Mouse (Mus musculus) intestine, embryonic 15.5 days (tissue): ENCODE data around the gene Ccz1. TPM values are rescaled to one million over a fixed set of nuclear protein-coding genes. Genes with fewer than 3 reads are reported as not detected.
"Not testable (repeated sequence)": the region's sequence is repeated elsewhere in the genome, so short reads cannot be mapped to it uniquely, and the experiment has no call there.

Experiments
- ATAC-seq: fragments of 200-750 bp; cut with Nextera tagmentation; 2 replicates; pipeline ENCODE4 v1.8.0; 2017; ENCODE audit warnings: moderate TSS enrichment, moderate library complexity
- H3K27ac ChIP-seq: fragments of 300-500 bp; sonication (generic); 2 replicates; pipeline ENCODE4 v1.5.1; 2015; ENCODE audit warnings: mild to moderate bottlenecking, inconsistent platforms
- H3K27me3 ChIP-seq: fragments of 300-500 bp; sonication (generic); replicated peaks from 2 replicates; pipeline ENCODE4 v1.6.1; 2015; ENCODE audit warnings: inconsistent platforms
- H3K36me3 ChIP-seq: fragments of 300-500 bp; sonication (generic); 2 replicates; pipeline ENCODE4 v1.6.1; 2015; ENCODE audit warnings: inconsistent platforms
- H3K4me1 ChIP-seq: fragments of 300-500 bp; sonication (generic); replicated peaks from 2 replicates; pipeline ENCODE4 v1.6.1; 2015; ENCODE audit warnings: inconsistent platforms
- H3K4me2 ChIP-seq: fragments of 300-500 bp; sonication (generic); replicated peaks from 2 replicates; pipeline ENCODE4 v1.6.1; 2015; ENCODE audit warnings: mild to moderate bottlenecking, inconsistent platforms
- H3K4me3 ChIP-seq: fragments of 300-500 bp; sonication (generic); replicated peaks from 2 replicates; pipeline ENCODE4 v1.5.1; 2015; ENCODE audit warnings: inconsistent platforms
- H3K9ac ChIP-seq: fragments of 300-500 bp; sonication (generic); 2 replicates; pipeline ENCODE4 v1.6.1; 2015; ENCODE audit warnings: inconsistent platforms
- H3K9me3 ChIP-seq: fragments of 300-500 bp; sonication (generic); 2 replicates; pipeline ENCODE4 v1.6.1; 2016; ENCODE audit warnings: inconsistent platforms
- WGBS: fragments of 180-500 bp; shearing (Covaris S2); methylation state at CpG from one replicate; pipeline ENCODE4 v1.1.7; 2015; 5-methylcytosine and 5-hydroxymethylcytosine counted together
- polyA plus RNA-seq: library from polyadenylated mRNA; unstranded; fragments of >200 nt; fragmentation: Nextera tagmentation; extraction: Ambion mirVana; gene quantifications from 2 replicates; pipeline ENCODE4 v1.2.1, GENCODE M21; 2015

The Ccz1 gene
- polyA plus RNA-seq, 1 experiment from 2014 or later, result 75.7 TPM

DNA sequence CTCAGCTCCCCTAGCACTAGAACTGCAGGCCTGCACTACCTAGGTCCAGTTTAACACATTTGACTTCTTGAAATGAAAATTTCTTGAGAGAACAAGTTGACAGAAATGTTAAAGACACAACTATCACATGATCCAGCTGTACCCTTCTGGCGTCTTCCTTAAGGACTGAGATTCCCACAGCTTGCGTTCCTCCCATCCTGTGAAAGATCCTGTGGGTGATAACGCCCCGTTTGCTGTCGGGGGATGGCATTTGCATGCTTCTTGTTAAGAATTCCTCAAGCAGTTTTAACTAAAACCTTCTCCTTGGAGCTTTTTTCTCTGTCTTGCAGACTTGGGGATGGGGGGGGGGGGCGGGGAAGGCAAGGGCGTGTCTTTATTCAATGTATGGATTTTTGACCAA lies 19.9 kb upstream of the Ccz1 start:
- no peak for ATAC-seq
- no peak overlapping the region for H3K4me2 ChIP-seq
- no peaks in the 10 kb centered on the region for H3K9me3 ChIP-seq
- no peaks in the 10 kb centered on the region for H3K27me3 ChIP-seq
- no peak overlapping the region for H3K4me3 ChIP-seq
- no peaks in the 10 kb centered on the region for H3K4me1 ChIP-seq
- no peak overlapping the region for H3K27ac ChIP-seq
- WGBS, result 70% methylated on average over 7 of the region's 7 CpGs
- H3K36me3 ChIP-seq, result no peaks in the 10 kb centered on the region
- H3K9ac ChIP-seq, result no peak overlapping the region

DNA sequence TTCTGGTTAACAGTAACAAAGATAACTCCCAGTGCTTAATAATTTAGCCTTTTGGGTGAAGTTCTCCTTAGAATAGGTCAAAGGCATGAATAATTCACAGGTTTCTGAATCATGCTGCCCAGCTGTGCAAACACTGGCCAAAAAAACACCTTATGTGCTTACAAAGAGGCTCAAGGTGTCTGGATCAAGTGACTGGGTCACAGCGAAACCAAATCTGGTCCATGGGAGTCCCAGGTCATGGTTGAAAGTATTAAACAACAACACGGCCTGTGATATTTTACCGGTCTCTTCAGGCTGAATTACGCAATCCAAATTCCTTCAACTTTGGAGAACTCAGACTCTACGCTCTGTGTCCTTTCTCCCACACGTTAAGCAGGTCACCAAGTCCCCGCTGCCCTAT lies 17.8 kb upstream of the Ccz1 start:
- Histone ChIP-seq H3K9ac (no peak overlapping the region), H3K9me3 (no peaks in the 10 kb centered on the region), H3K4me2 (no peak overlapping the region), H3K27me3 (no peaks in the 10 kb centered on the region), H3K4me3 (no peak overlapping the region), H3K27ac (no peak overlapping the region), H3K4me1 (no peaks in the 10 kb centered on the region), H3K36me3 (no peaks in the 10 kb centered on the region)
- WGBS, result 86% methylated on average over 7 of the region's 7 CpGs
- ATAC-seq, result no peak

DNA sequence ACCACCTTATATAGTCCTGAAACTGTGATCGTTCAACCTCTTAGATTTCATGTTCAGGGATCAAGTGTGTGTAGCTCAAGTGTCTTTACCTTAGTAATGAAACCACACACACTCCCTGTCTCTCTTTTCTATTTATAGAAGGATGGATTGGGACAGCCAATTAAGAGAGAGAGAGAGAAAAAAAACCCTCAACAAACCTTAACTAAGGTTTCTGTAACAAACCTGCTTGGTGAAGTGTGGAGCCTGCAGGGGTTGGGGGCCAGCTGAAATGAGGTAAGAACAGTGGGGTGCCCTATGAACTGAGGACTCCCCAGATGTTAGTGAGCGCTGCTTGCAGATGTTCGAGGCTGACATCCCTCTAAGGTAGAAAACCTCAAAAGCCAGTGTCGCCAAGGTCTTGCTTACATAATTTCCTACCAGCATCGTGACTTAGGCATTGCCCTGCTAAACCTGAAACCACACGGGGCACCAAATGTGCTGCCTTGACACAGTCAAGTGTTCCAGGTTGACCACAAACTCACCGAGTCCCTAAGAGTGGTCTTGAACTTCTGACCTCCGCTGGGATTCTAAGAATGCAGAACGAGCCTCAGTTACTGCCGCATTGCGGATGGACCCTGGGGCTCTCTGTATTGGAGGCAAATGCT lies 12.1 kb upstream of the Ccz1 start, which contains the start of gene Ocm:
TSS of gene Ocm (minus strand) at position 51 of the 644 bp plus-strand sequence.
- Histone ChIP-seq H3K4me2 (no peak within 1 kb of the TSS), H3K4me1 (no peaks in the 10 kb centered on the region), H3K27ac (no peak within 1 kb of the TSS), H3K9me3 (no peaks in the 10 kb centered on the region), H3K36me3 (no peaks in the 10 kb centered on the region), H3K27me3 (no peaks in the 10 kb centered on the region), H3K4me3 (no peak within 1 kb of the TSS), H3K9ac (no peak within 1 kb of the TSS)
- 69% methylated on average over 11 of the region's 11 CpGs for WGBS
- ATAC-seq, result no peak

DNA sequence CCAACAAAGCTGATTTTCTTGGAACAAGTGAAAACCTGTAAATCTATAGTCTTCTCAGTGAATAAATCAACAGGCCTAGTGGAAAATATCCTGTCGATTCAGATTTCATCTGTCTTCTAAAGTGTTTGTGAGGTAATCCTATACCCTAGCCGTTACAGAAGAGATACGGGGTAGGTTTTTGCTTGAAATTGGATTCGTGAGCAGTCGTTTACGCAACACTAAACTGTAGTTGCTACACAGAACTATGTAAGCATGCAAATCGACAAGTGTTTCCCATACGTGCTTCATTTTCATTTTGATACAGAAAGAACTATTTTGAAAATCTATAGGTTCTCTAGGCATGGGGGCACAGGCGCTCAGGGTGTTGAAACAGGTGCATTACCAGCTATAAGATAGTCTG lies 1.2 kb upstream of the Ccz1 start:
- no peak for ATAC-seq
- Histone ChIP-seq H3K9ac (no peak overlapping the region), H3K9me3 (no peaks in the 10 kb centered on the region), H3K4me1 (no peaks in the 10 kb centered on the region), H3K4me2 (no peak overlapping the region), H3K27me3 (no peaks in the 10 kb centered on the region), H3K36me3 (peaks cover 2% of the 10 kb centered on the region; the same call in 1 of the 2 replicates), H3K27ac (no peak overlapping the region), H3K4me3 (no peak overlapping the region)
- WGBS, result 88% methylated on average over 9 of the region's 9 CpGs

DNA sequence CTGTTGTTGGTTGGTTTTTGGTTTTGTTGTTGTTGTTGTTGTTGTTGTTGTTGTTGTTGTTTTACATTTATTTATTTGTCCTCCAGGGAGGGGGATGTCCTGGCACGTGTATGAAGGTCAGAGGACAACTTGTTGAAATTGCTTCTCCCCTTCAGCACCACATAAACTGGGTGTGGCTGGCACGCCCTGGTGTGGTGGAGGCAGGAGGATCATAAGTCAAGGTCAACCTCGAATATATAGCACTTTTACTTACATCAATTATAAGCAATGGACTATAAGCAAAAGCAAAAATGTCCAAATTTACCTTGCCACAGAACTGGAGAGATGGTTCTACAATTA lies 604 bp upstream of the Ccz1 start:
- Histone ChIP-seq H3K4me1 (no peaks in the 10 kb centered on the region), H3K36me3 (peaks cover 4% of the 10 kb centered on the region; the same call in 1 of the 2 replicates), H3K27ac (no peak overlapping the region), H3K9me3 (no peaks in the 10 kb centered on the region), H3K4me3 (no peak overlapping the region), H3K27me3 (no peaks in the 10 kb centered on the region), H3K9ac (no peak overlapping the region), H3K4me2 (peak overlapping the region; percentile 47)
- WGBS, result 59% methylated on average over 3 of the region's 3 CpGs
- peak; percentile 68 for ATAC-seq

DNA sequence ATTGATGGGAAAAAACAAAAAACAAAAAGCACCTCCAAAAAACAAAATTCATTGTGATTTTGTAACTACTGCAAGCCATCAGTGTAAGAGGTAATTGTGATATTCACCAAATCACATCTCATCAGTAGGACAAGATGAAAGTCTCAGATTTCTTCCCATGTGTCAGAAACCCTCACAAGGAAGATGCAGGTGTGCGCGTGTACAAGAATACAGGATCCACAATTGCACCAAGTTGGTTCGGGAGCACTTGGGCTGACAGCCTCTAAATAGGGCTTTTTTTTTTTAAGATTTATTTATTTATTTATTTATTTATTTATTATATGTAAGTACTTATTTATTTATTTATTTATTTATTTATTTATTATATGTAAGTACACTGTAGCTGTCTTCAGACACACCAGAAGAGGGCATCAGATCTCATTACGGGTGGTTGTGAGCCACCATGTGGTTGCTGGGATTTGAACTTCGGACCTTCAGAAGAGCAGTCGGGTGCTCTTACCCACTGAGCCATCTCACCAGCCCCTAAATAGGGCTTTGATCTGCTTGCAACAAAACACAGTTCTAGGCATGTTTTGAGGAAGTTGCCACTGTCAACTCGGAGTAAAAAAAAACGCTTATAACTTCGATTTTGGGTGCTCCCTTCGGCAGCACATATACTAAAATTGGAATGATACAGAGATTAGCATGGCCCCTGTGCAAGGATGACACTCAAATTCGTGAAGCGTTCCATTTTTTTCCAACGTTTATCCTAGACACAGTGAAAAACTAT lies 1.1 kb downstream of the Ccz1 start:
- Histone ChIP-seq H3K4me2 (peak overlapping the region; percentile 47), H3K9ac (peak overlapping the region; percentile 91; the same call in 1 of the 2 replicates), H3K36me3 (peaks cover 12% of the 10 kb centered on the region), H3K4me3 (peak overlapping the region; percentile 99)
- ATAC-seq, H3K27ac ChIP-seq, H3K27me3 ChIP-seq, H3K4me1 ChIP-seq, H3K9me3 ChIP-seq: not testable (repeated sequence)
- WGBS, result 52% methylated on average over 13 of the region's 13 CpGs

DNA sequence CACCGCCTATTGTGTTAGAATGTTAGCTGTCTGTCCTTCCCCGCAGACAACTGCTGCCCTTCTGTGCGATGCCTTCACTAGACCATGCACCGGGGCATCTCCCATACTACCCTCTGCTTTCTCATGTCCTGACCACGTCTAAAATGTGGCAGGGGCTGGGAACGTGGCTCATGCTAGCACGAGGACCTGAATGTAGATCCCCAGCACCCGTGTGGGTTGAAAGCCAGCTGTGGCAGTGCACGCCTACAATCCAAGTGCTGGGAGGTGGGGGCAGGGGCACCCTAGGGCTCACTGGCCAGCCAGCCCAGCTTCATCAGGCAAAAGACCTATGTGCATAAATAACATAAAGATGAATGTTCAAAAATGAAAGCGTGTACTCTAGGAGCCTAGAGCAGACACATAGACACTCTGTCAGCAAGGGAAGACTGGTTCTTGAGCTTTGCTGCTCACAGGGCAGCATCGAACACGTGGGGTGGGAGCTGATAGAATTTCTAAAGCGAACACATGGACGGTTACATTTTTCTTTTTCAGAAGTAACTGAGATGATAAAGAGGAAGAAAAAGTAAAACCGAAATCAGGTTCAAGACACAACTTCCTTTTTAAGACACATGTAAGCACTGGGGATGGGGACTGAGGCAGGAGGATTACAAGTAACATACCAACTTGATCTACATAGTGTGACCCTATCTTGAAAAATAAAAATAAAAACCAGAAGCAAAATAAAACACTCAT lies 12.1 kb downstream of the Ccz1 start:
- H3K9me3 ChIP-seq, result no peaks in the 10 kb centered on the region
- no peaks in the 10 kb centered on the region for H3K27me3 ChIP-seq
- H3K4me1 ChIP-seq, result no peaks in the 10 kb centered on the region
- WGBS, result 90% methylated on average over 15 of the region's 15 CpGs
- no peak for ATAC-seq
- no peak overlapping the region for H3K4me3 ChIP-seq
- no peak overlapping the region for H3K4me2 ChIP-seq
- H3K9ac ChIP-seq, result no peak overlapping the region
- H3K36me3 ChIP-seq, result peaks cover 43% of the 10 kb centered on the region
- H3K27ac ChIP-seq, result 0 out of 2 replicates have a peak overlapping the region, but pooled peaks have one; percentile 22

DNA sequence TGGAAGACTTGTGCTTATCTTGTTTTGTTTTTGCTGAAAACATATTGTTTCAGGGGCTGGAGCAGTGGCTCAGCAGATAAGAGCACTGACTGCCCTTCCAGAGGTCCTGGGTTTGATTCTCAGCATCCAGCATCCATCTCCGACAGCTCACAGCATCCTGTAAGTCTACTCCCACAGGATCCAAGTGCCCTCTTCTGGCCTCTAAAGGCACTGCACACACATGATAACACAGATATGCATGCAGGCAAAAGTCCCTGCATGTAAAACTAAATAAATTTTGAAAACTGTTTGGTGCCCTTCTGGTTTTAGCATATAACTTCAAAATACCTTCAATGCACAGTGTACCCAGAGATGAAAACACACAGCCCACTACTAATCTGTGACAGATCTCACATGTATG lies 15.3 kb downstream of the Ccz1 start:
- Histone ChIP-seq H3K4me1 (no peaks in the 10 kb centered on the region), H3K4me2 (no peak overlapping the region), H3K4me3 (no peak overlapping the region), H3K9me3 (no peaks in the 10 kb centered on the region), H3K27ac (no peak overlapping the region), H3K27me3 (no peaks in the 10 kb centered on the region), H3K9ac (no peak overlapping the region), H3K36me3 (peaks cover 45% of the 10 kb centered on the region)
- no peak for ATAC-seq
- 83% methylated on average over 1 of the region's 1 CpGs for WGBS

DNA sequence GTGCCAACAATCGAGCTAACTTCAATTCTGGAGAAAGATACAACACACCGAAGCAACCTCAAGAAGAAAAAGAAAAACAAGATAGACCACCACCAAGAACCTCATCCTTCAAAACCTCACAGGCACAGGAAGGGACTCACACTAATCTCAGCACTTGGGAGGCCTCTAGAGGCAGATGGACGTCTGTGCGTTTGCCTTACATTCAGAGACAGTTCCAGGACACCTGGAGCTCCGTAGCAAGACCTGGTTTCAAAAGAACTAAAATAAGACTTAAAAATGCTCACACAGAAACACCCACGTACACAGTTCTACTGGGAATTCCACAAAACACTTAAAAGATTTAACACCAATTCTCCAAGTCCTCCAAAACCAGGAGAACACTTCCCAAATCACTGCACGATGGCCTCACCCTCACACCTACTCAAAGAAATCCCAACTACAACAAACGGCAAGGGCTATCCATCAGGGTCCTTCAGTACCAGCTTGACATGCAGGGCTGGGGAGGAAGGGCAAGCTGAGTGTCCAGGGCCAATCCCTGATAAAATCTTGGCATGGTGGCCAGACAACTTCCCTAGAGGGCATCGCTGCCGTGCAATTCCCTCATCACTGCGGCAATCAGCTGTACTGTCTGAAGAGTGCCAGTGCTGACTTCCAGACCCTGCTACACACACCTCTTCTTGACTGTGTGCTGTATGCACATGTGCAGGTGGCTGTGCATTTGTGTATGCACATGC lies 19.9 kb downstream of the Ccz1 start:
- H3K9me3 ChIP-seq, result no peaks in the 10 kb centered on the region
- no peak overlapping the region for H3K4me3 ChIP-seq
- H3K27ac ChIP-seq, result no peak overlapping the region
- H3K27me3 ChIP-seq, result no peaks in the 10 kb centered on the region
- H3K4me2 ChIP-seq, result no peak overlapping the region
- H3K36me3 ChIP-seq, result peaks cover 38% of the 10 kb centered on the region
- no peaks in the 10 kb centered on the region for H3K4me1 ChIP-seq
- H3K9ac ChIP-seq, result no peak overlapping the region
- no peak for ATAC-seq
- 70% methylated on average over 11 of the region's 11 CpGs for WGBS

DNA sequence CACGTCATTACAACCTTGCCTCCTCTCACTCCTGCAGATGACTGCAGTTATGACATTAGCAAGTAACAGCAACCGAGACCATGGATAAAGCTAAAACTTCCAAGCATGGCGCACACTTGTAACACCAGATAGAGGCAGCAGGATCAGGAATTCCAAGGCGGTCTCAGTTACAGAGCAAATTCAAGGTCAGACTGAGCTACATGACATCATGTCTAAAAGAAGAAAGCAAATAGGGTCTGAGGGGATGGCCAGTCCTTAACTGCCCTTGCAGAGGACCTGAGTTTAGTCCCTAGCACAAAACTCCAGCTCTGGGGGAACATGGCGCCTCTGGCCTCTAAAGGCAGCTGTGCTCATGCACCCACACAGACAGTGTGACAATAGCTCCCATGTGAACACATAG lies 20.8 kb downstream of the Ccz1 start:
- H3K4me3 ChIP-seq, result no peak overlapping the region
- H3K9ac ChIP-seq, result no peak overlapping the region
- no peak overlapping the region for H3K4me2 ChIP-seq
- H3K27ac ChIP-seq, result no peak overlapping the region
- no peaks in the 10 kb centered on the region for H3K27me3 ChIP-seq
- H3K9me3 ChIP-seq, result no peaks in the 10 kb centered on the region
- H3K36me3 ChIP-seq, result peaks cover 34% of the 10 kb centered on the region
- WGBS, result 89% methylated on average over 5 of the region's 5 CpGs
- no peak for ATAC-seq
- H3K4me1 ChIP-seq, result no peaks in the 10 kb centered on the region

DNA sequence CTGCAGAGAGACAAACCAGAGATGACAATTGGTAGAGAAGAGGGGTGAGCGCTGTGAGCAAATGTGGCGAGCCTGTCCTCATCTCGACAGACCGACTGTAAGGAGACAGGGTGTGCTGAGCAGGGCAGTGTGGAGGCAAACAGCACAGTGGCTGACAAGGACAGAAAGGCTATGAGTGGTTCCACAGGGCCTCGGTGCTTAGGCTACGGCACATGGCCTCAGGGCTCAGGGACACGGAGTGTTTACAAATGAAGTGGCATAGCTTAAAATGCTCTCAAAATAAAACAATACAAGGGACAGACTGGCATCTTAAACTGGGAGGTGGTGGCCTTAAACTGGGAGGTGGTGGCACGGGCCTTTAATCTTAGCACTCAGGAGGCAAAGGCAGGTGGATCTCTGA lies 21.4 kb downstream of the Ccz1 start:
- WGBS, result 90% methylated on average over 8 of the region's 8 CpGs
- H3K9ac ChIP-seq, result no peak overlapping the region
- peaks cover 34% of the 10 kb centered on the region for H3K36me3 ChIP-seq
- no peak overlapping the region for H3K27ac ChIP-seq
- no peak overlapping the region for H3K4me2 ChIP-seq
- no peak for ATAC-seq
- no peaks in the 10 kb centered on the region for H3K27me3 ChIP-seq
- H3K4me1 ChIP-seq, result no peaks in the 10 kb centered on the region
- H3K9me3 ChIP-seq, result no peaks in the 10 kb centered on the region
- H3K4me3 ChIP-seq, result no peak overlapping the region

DNA sequence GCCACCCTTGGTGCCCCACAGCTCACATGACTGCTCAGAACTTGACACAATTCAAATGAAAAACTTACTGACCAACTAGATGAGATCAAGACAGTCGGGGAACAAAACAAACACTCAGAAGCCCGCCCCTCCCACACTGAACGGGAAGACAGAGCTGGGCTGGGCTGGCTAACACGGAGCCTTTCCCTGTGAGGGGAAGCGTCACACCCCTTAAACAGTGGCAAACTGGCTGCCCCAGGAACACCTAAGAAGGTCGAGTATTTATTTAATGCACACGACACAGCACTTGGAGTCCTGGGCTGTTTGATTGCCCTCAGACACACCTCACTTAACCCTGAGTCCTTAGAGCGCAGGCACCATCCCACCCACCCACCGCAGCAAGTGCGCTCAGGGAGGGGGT lies 22.0 kb downstream of the Ccz1 start:
- H3K4me2 ChIP-seq, result no peak overlapping the region
- H3K9me3 ChIP-seq, result no peaks in the 10 kb centered on the region
- ATAC-seq, result peak; percentile 34; the same call in 1 of the 2 replicates
- 70% methylated on average over 10 of the region's 10 CpGs for WGBS
- H3K36me3 ChIP-seq, result peaks cover 35% of the 10 kb centered on the region
- no peaks in the 10 kb centered on the region for H3K27me3 ChIP-seq
- no peak overlapping the region for H3K27ac ChIP-seq
- H3K9ac ChIP-seq, result no peak overlapping the region
- no peaks in the 10 kb centered on the region for H3K4me1 ChIP-seq
- H3K4me3 ChIP-seq, result no peak overlapping the region
